Mouse (Mus musculus): Measurements from ENCODE around the gene Scgb2a2. TPM values are rescaled to one million over a fixed set of nuclear protein-coding genes. Genes with fewer than 3 reads are reported as not detected.
"Not testable (repeated sequence)": the region's sequence is repeated elsewhere in the genome, so short reads cannot be mapped to it uniquely, and the experiment has no call there.

Gene Scgb2a2
- polyA plus RNA-seq (2016; fragmentation: Nextera tagmentation; extraction: Ambion mirVana) = not detected in 2 replicates

DNA sequence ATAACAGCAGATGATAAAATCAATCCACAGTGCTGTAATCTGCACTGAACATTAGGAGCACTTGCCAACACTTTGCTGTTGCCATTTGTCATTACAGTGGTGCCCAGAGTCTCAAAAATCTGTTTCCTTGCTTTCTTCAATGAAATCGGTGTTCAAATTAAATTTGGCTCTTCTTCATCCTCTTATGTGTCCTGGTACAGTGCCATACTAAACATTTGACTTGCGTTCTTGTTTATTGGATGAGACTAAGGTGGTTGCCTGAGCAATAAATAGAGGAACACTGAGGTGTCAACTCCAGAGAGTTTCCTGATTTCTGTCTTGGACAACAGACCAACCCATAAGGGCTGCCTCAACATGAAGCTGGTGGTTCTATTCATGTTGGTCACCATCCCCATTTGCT, at the start of gene Scgb2a2:
TSS of gene Scgb2a2 (plus strand) at position 301 of the 400 bp plus-strand sequence.
- ATAC-seq = no peak
- WGBS (ENCODE audit: insufficient replicate concordance) = 54% methylated on average over 2 of the region's 2 CpGs

DNA sequence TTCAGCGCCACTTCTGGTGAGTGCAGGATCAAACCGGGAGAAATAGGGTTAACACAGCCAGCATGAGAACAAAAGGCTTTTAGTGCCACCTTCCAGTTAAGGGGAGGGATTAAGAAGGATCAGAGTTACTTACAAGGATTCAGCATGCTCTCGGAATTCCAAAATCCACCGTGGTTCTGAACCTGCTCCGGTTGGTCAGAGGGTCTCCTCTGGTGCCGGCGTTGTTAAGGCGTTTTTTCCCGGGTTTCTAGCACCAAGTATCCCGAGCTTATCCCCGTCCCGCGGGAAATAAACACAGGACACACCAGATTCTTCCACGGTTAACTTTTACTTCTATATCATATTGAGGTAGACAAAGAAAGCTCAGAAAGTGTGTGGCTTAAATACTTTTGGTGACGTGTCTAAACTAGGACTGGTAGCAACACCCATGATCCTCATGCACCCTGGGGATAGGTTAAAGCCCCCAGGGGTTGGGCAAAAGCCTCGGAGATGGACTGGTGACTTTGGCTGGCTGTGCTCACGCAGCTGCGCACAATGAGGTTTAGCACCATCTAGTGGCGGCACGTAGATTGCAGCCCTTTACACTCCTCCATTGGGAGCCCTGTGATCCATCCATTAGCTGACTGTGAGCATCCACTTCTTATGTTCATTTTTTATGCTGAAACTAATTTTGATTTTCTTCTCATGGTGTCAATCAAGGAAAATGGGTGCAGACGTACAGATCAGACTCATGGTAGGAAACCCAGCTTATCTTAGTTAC, 10.6 kb upstream of the Scgb2a2 start:
- H3K36me3 ChIP-seq; H3K9ac ChIP-seq; H3K4me1 ChIP-seq; H3K27ac ChIP-seq; H3K9me3 ChIP-seq (replicated peaks); H3K27me3 ChIP-seq (replicated peaks): not testable (repeated sequence)
- 15% methylated on average over 19 of the region's 21 CpGs for WGBS (ENCODE audit: insufficient replicate concordance)
- peak overlapping the region; percentile 44 for H3K4me3 ChIP-seq
- peak; percentile 71 for ATAC-seq
- H3K4me2 ChIP-seq = peak overlapping the region; percentile 61

More for the DNA sequence above, at the start of gene Scgb2a2:
- Histone ChIP-seq H3K9me3 (replicated peaks) (no peaks in the 10 kb centered on the region), H3K27me3 (replicated peaks) (peaks cover 6% of the 10 kb centered on the region; the same call in 1 of the 2 replicates), H3K4me2 (no peak within 1 kb of the TSS), H3K4me1 (no peaks in the 10 kb centered on the region), H3K4me3 (no peak within 1 kb of the TSS), H3K27ac (no peak within 1 kb of the TSS), H3K9ac (no peak within 1 kb of the TSS), H3K36me3 (no peaks in the 10 kb centered on the region)

DNA sequence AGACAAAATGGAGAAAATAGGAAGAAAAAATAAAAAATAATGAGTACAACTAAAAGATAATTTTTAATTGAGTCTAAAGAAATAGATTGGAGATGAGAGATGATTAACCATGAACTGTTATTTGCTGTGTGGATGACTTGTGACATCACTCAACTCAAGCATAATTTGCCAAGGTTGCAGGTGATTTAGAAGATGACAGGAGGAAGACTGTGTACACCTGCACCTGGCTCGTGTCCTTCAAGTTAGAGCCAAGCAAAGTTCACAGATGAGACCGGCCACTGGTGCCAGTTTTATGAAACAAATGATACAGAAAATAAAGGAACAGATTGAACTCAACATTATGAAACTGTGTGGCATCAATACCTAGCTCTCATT, 10.0 kb upstream of the Scgb2a2 start:
- no peak for ATAC-seq
- H3K27me3 ChIP-seq (replicated peaks) = no peaks in the 10 kb centered on the region
- 0 out of 2 replicates have a peak overlapping the region, but pooled peaks have one; percentile 12 for H3K4me2 ChIP-seq
- H3K9me3 ChIP-seq (replicated peaks) = no peaks in the 10 kb centered on the region
- no peak overlapping the region for H3K27ac ChIP-seq
- H3K4me3 ChIP-seq = no peak overlapping the region
- no peaks in the 10 kb centered on the region for H3K36me3 ChIP-seq
- no peaks in the 10 kb centered on the region for H3K4me1 ChIP-seq
- no peak overlapping the region for H3K9ac ChIP-seq
- WGBS (ENCODE audit: insufficient replicate concordance) = 43% methylated on average over 2 of the region's 2 CpGs

DNA sequence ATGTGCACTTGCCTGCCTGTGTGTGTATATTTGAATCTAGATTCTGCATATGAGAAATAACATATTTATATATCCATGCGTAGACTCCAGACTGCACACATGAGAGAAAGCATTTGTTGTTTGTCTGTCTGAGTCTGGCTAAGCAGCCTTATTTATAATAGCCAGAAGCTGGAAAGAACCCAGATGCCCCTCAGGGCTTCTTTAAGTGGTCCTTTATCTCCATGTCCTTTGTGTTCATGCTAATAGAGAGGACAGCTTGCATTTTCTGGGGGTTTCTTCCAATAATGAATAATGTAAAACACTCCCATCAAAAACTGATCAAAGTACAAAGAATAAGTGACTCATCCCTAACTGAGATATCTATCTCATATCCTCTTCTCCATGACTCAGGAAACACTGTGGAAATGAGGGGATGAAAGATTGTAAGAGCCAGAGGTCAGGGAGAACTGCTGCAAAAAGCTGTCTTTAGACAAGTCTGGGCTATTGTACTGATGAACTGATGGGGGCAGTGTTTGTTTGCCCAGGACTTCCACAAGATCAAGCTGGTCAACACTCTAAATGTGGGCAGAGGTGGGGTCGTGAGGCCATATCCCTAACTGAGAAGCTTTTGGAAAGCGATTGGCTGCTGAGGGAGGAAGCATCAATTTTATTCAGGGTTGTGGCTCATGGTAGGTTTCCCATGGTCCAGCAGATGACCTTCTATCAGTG, 2.2 kb downstream of the Scgb2a2 start:
- H3K27ac ChIP-seq; H3K4me2 ChIP-seq; H3K36me3 ChIP-seq; H3K4me1 ChIP-seq; H3K27me3 ChIP-seq (replicated peaks); H3K9me3 ChIP-seq (replicated peaks); H3K4me3 ChIP-seq; ATAC-seq; H3K9ac ChIP-seq: not testable (repeated sequence)
- 49% methylated on average over 3 of the region's 3 CpGs for WGBS (ENCODE audit: insufficient replicate concordance)

DNA sequence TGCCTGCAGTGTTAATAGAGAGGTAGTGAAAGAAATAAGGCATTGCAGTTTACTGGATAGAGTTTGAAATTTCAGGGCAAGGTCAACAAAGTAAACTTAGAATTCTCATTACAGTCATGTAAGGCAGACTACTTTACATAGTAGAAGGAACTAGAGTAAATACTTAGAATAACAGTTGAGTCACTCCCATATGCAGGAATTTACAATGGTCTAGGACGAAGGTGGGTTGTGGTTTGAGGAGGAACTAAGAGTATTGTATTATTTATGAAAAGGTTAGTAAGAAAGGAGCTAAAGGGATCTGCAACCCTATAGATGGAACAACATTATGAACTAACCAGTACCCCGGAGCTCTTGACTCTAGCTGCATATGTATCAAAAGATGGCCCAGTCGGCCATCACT, 13.5 kb downstream of the Scgb2a2 start:
- H3K4me1 ChIP-seq; ATAC-seq; H3K4me3 ChIP-seq; H3K36me3 ChIP-seq; H3K27ac ChIP-seq; H3K9ac ChIP-seq; H3K4me2 ChIP-seq; H3K27me3 ChIP-seq (replicated peaks); H3K9me3 ChIP-seq (replicated peaks): not testable (repeated sequence)
- WGBS (ENCODE audit: insufficient replicate concordance) = 83% methylated on average over 2 of the region's 3 CpGs

DNA sequence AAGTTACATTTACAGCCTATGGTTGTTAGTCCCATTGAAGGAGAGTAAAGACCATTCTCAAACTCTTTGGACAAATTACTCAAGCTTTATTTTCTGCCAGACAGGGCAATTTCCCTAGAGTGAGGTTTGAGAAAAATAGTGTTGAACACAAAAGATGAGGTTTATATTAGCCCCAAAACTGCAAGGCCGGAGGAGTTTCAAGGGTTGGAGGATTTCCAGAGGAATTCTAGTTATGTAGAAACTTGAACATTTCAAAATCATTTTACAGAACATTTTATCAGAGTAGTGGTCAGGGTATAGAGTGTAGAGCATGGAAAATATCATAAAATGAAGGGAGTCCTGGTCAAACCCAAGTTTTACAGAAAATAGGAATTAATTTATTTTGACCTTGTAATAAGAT, 17.5 kb downstream of the Scgb2a2 start:
- ATAC-seq = no peak
- no peaks in the 10 kb centered on the region for H3K27me3 ChIP-seq (replicated peaks)
- 77% methylated on average over 1 of the region's 1 CpGs for WGBS (ENCODE audit: insufficient replicate concordance)

DNA sequence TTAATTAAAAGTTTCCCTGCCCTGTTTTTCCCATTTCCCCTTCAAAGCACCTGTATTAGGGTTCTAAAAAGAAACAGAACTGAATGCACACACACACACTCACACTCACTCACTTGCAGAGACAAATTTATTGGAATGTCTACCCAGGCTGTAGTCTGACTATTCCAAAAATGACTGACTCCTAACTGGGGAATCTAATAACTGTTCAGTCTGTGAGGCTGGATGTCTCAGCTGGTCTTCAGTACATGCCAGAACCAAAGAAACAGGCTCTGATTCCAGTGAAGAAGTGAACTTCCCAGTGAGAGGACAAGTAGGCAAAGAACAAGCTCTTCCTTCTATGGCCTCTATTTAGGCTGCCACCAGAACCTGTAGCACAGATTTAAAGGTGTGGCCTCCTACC, 18.1 kb downstream of the Scgb2a2 start:
- no peak overlapping the region for H3K4me2 ChIP-seq
- H3K4me3 ChIP-seq = no peak overlapping the region
- no peak overlapping the region for H3K9ac ChIP-seq
- H3K27ac ChIP-seq = no peak overlapping the region
- no peaks in the 10 kb centered on the region for H3K4me1 ChIP-seq
- H3K36me3 ChIP-seq = peaks cover 17% of the 10 kb centered on the region
- ATAC-seq = no peak
- no peaks in the 10 kb centered on the region for H3K9me3 ChIP-seq (replicated peaks)
- no peaks in the 10 kb centered on the region for H3K27me3 ChIP-seq (replicated peaks)

More for the DNA sequence above, 17.5 kb downstream of the Scgb2a2 start:
- Histone ChIP-seq H3K4me3 (no peak overlapping the region), H3K4me1 (no peaks in the 10 kb centered on the region), H3K9me3 (replicated peaks) (no peaks in the 10 kb centered on the region), H3K4me2 (no peak overlapping the region), H3K9ac (no peak overlapping the region), H3K27ac (no peak overlapping the region), H3K36me3 (peaks cover 11% of the 10 kb centered on the region)

DNA sequence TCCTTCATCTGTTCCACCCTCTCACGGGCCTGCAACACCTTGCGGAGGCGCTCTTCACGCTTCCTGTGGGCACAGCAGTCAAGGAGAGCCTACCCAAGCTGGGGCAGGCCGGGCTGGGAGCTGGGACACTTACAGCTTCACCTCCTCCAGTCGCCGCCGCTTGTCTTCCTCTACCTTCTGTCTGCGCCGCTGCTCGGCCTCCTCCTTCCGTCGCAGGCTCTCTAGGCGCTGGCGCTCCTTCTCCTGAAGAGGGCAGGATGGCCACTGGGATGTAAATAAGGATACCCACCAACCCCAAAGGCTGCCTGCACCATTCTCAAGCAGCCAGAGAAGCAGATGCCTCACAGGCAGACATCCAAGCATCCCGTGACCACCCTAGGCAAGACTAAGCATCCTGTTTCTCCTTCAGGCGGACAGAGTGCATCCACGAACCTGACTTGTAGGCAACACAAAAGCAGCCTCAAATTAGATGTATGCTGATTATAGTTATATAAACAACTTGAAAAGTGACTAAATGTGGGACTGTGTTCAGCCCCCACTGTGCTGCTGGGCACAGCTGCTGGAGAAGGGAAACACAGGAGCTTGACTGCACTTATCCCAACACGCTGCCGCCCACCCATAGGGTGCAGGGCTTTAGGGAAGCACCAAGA, 30.9 kb downstream of the Scgb2a2 start:
- H3K27ac ChIP-seq = no peak overlapping the region
- ATAC-seq = no peak
- H3K36me3 ChIP-seq = peaks cover 100% of the 10 kb centered on the region
- H3K9ac ChIP-seq = no peak overlapping the region
- no peaks in the 10 kb centered on the region for H3K27me3 ChIP-seq (replicated peaks)
- no peak overlapping the region for H3K4me3 ChIP-seq
- H3K4me1 ChIP-seq = peaks cover 11% of the 10 kb centered on the region; the same call in 1 of the 2 replicates
- no peaks in the 10 kb centered on the region for H3K9me3 ChIP-seq (replicated peaks)
- no peak overlapping the region for H3K4me2 ChIP-seq
- 93% methylated on average over 20 of the region's 20 CpGs for WGBS (ENCODE audit: insufficient replicate concordance)

DNA sequence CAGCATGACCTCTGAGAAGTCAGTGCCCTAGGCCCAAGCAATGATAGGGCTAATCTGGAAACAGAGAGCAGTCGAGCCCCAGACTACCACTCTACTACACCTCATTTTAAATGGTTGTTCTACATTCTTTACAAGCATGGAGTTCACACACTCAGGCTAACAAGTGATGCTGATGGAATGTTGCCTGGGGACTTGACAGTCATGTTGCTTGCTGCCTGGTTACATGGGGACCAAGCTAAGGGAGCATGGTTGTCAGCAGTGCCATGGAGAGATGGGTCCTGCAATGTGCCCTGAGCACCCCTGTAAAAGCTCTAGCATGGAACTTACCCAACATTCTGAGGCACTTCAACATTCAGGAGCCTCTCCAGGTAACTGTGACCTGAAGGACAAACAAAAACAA, 39.0 kb downstream of the Scgb2a2 start:
- ATAC-seq = no peak
- Histone ChIP-seq H3K4me2 (no peak overlapping the region), H3K27me3 (replicated peaks) (no peaks in the 10 kb centered on the region), H3K4me1 (peaks cover 6% of the 10 kb centered on the region; the same call in 1 of the 2 replicates), H3K36me3 (peaks cover 99% of the 10 kb centered on the region), H3K4me3 (no peak overlapping the region), H3K9ac (no peak overlapping the region), H3K27ac (no peak overlapping the region), H3K9me3 (replicated peaks) (no peaks in the 10 kb centered on the region)
- WGBS (ENCODE audit: insufficient replicate concordance) = 79% methylated on average over 1 of the region's 1 CpGs

DNA sequence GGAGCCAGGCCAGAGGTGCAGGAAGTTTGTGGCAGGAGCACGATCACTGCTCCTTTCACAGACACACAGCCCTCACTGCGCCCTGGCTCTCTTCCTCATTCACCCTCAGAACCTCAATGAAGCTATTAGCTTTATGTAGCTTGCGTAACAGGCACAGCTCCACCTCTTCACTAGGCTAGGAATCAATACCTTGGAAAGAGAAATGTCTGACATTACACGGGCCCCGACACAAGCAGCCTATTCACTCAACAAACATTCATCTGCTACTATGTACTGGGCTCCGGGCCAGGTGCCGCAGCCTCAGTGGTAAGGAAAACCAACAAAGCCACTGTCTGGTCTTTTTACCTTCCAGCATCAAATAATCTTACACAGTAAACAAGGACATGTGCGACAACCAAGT, 39.4 kb downstream of the Scgb2a2 start:
- H3K4me1 ChIP-seq = peaks cover 11% of the 10 kb centered on the region; the same call in 1 of the 2 replicates
- H3K9me3 ChIP-seq (replicated peaks) = no peaks in the 10 kb centered on the region
- H3K36me3 ChIP-seq = peaks cover 99% of the 10 kb centered on the region
- 83% methylated on average over 8 of the region's 8 CpGs for WGBS (ENCODE audit: insufficient replicate concordance)
- no peak overlapping the region for H3K9ac ChIP-seq
- no peak overlapping the region for H3K4me3 ChIP-seq
- no peak overlapping the region for H3K27ac ChIP-seq
- H3K27me3 ChIP-seq (replicated peaks) = no peaks in the 10 kb centered on the region
- peak; percentile 42; the same call in 1 of the 2 replicates for ATAC-seq
- no peak overlapping the region for H3K4me2 ChIP-seq

DNA sequence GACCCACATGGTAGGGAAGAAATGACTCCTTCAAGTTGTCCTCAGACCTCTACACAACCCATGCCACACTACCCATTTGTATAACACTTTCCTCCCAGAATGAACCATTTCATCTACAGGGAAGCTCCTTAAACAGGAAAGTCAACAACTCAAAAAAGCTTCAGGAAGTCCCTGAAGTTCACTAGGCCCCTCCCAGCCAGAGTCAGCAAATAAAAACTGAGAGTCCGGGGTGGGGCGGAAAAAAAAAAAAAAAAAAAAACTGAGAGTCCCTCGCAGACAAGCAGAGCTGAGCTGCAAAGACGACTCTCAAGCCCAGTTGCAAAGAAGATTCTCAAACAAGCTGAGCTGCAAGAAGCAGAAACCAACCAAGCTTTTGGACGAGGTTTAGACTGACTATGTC, 48.7 kb downstream of the Scgb2a2 start:
- H3K9me3 ChIP-seq (replicated peaks) = no peaks in the 10 kb centered on the region
- H3K4me2 ChIP-seq = peak overlapping the region; percentile 93
- no peak overlapping the region for H3K9ac ChIP-seq
- H3K4me1 ChIP-seq = peaks cover 81% of the 10 kb centered on the region
- H3K36me3 ChIP-seq = peaks cover 69% of the 10 kb centered on the region
- no peaks in the 10 kb centered on the region for H3K27me3 ChIP-seq (replicated peaks)
- ATAC-seq = no peak
- peak overlapping the region; percentile 57; the same call in 1 of the 2 replicates for H3K27ac ChIP-seq
- peak overlapping the region; percentile 85 for H3K4me3 ChIP-seq
- 56% methylated on average over 5 of the region's 5 CpGs for WGBS (ENCODE audit: insufficient replicate concordance)

Data from liver, embryonic 12.5 days (tissue).